ENCODE assay signal across 9 mouse cellular contexts in genomic region chr8:48842035-48842434, GRCm38 (mm10). TPM values are rescaled to one million over a fixed set of nuclear protein-coding genes. Genes with fewer than 3 reads are reported as not detected.
A peak's percentile ranks its signal among the peaks of the same experiment; 100 is the strongest.
DNase-seq lines count a peak whose midpoint lies in the region; ATAC-seq and TF ChIP-seq lines count a peak whose summit lies in the region.
"Had no signal": no experiment of that assay in that cellular context is flagged by ENCODE, and none has a peak within 500 bp of the region (broad histone marks: within the 10 kb centered on the region; RNA-seq: fewer than 3 reads in every experiment).

No protein-coding gene starts in this region.

- peak overlapping the region; percentile 81; the same call in 1 of the 2 replicates for H3K9ac ChIP-seq in kidney, embryonic 14.5 days (ENCODE audit: low read depth, low read length)
- peak overlapping the region; percentile 72; the same call in 1 of the 2 replicates for H3K9ac ChIP-seq in intestine, postnatal 0 days (ENCODE audit: low read depth, low read length)

- peaks cover 50% of the 10 kb centered on the region for H3K79me2 ChIP-seq in myocyte (ENCODE audit: control insufficient read depth, insufficient read depth)

- no peak for DNase-seq in kidney, postnatal 14 days
- no peak for DNase-seq in left cerebral cortex, adult 18-20 months (ENCODE audit: low spot score in 2 of 2)
- DNase-seq in urinary bladder, adult 18-20 months (ENCODE audit: low spot score in 2 of 2): no peak
- no peak for DNase-seq in adipocyte (ENCODE audit: low spot score)
- DNase-seq: thymus, postnatal 36 days had no signal

- TF ChIP-seq POLR2A in embryonic fibroblast, embryonic 13.5 days (IDR thresholded peaks at IDR 0.05; ENCODE audit: low read depth, low read length): no peak
- TF ChIP-seq POLR2A in myocyte (IDR thresholded peaks at IDR 0.05; ENCODE audit: insufficient read length, low read depth): no peak

- peak overlapping the region; percentile 89 for H3K4me2 ChIP-seq in kidney, embryonic 14.5 days (replicated peaks; ENCODE audit: low read depth, low read length)
- peak overlapping the region; percentile 92 for H3K4me2 ChIP-seq in intestine, postnatal 0 days (replicated peaks; ENCODE audit: low read depth)
- peak overlapping the region; percentile 84 for H3K4me2 ChIP-seq in myocyte (ENCODE audit: low read depth)

- peak overlapping the region; percentile 79 for H3K4me3 ChIP-seq in kidney, embryonic 14.5 days (ENCODE audit: low read length)
- peak overlapping the region; percentile 94 for H3K4me3 ChIP-seq in embryonic fibroblast, embryonic 13.5 days (ENCODE audit: insufficient read depth, low read length)
- H3K4me3 ChIP-seq in intestine, postnatal 0 days (ENCODE audit: low read depth, low read length): peak overlapping the region; percentile 88
- peak overlapping the region; percentile 78 for H3K4me3 ChIP-seq in myocyte

- ATAC-seq in kidney, embryonic 14.5 days (ENCODE audit: low FRiP score, low TSS enrichment): no peak
- no peak for ATAC-seq in intestine, postnatal 0 days

- no peaks in the 10 kb centered on the region for H3K36me3 ChIP-seq in kidney, embryonic 14.5 days (ENCODE audit: control insufficient read depth, insufficient read depth, low read length)
- H3K36me3 ChIP-seq in intestine, postnatal 0 days (ENCODE audit: control insufficient read depth, insufficient read depth): no peaks in the 10 kb centered on the region
- H3K36me3 ChIP-seq in myocyte (ENCODE audit: control insufficient read depth, insufficient read depth): no peaks in the 10 kb centered on the region

- H3ac ChIP-seq in myocyte (ENCODE audit: control insufficient read depth, insufficient read length): peak overlapping the region; percentile 36

- 3% methylated on average over 4 of the region's 4 CpGs for WGBS in kidney, embryonic 14.5 days
- 11% methylated on average over 4 of the region's 4 CpGs for WGBS in intestine, postnatal 0 days

- no peaks in the 10 kb centered on the region for H3K9me3 ChIP-seq in kidney, embryonic 14.5 days (ENCODE audit: control insufficient read depth, low read length)
- no peaks in the 10 kb centered on the region for H3K9me3 ChIP-seq in intestine, postnatal 0 days (ENCODE audit: control insufficient read depth)

- H3K27me3 ChIP-seq in kidney, embryonic 14.5 days (ENCODE audit: control insufficient read depth, insufficient read depth, low read length): no peaks in the 10 kb centered on the region; the same call in 1 of the 2 replicates
- no peaks in the 10 kb centered on the region for H3K27me3 ChIP-seq in intestine, postnatal 0 days (replicated peaks; ENCODE audit: control insufficient read depth, insufficient read depth, low read length)
- H3K27me3 ChIP-seq in myocyte (ENCODE audit: control insufficient read depth, insufficient read depth, insufficient read length): no peaks in the 10 kb centered on the region

- H3K4me1 ChIP-seq in kidney, embryonic 14.5 days (ENCODE audit: control insufficient read depth, insufficient read depth, low read length): 0 out of 2 replicates have a peak, but pooled peaks cover 2% of the 10 kb centered on the region
- no peaks in the 10 kb centered on the region for H3K4me1 ChIP-seq in embryonic fibroblast, embryonic 13.5 days (ENCODE audit: control insufficient read depth, insufficient read depth, low read length)
- H3K4me1 ChIP-seq in intestine, postnatal 0 days (replicated peaks; ENCODE audit: control insufficient read depth, insufficient read depth, low read length): no peaks in the 10 kb centered on the region

- no peak for TF ChIP-seq CTCF in embryonic fibroblast, embryonic 13.5 days (IDR thresholded peaks at IDR 0.05; ENCODE audit: borderline replicate concordance, insufficient read depth, low read length)
- no peak for TF ChIP-seq CTCF in intestine, postnatal 0 days (IDR thresholded peaks at IDR 0.05; ENCODE audit: low read depth)

- H3K27ac ChIP-seq in kidney, embryonic 14.5 days (ENCODE audit: low read depth, low read length): no peak overlapping the region
- no peak overlapping the region for H3K27ac ChIP-seq in embryonic fibroblast, embryonic 13.5 days (ENCODE audit: insufficient read depth, low read length)
- no peak overlapping the region for H3K27ac ChIP-seq in intestine, postnatal 0 days (ENCODE audit: low read depth, low read length)

TF ChIP-seq in myocyte, 11 proteins besides CTCF, POLR2A, EP300 and RAD21:
- TF ChIP-seq TCF12 (IDR thresholded peaks at IDR 0.05; ENCODE audit: insufficient read depth, poor library complexity, severe bottlenecking): no peak
- no peak for TF ChIP-seq CEBPB (IDR thresholded peaks at IDR 0.05; ENCODE audit: insufficient read depth, poor library complexity, severe bottlenecking)
- no peak for TF ChIP-seq MAX (IDR thresholded peaks at IDR 0.05; ENCODE audit: low read depth)
- no peak for TF ChIP-seq MYOD1 (IDR thresholded peaks at IDR 0.05; ENCODE audit: control insufficient read depth in 1 of 3, insufficient read length in 2 of 3, low read depth in 2 of 3)
TF ChIP-seq in myocyte: peak in this region for 0.

RNA-seq across cellular contexts. Expression of gene Tenm3, which starts 1.7 kb away (rescaled TPM):
- polyA plus RNA-seq in kidney, embryonic 14.5 days (2014; fragmentation: Nextera tagmentation; extraction: Ambion mirVana): 19.9 and 34.4 TPM in 2 replicates
- 42.2 and 106 TPM in 2 replicates for polyA plus RNA-seq in embryonic fibroblast, embryonic 13.5 days (2011; ENCODE audit: insufficient read length, low read depth, missing spikeins)
- 4.6 and 5.3 TPM in 2 replicates for polyA plus RNA-seq in intestine, postnatal 0 days (2015; fragmentation: Nextera tagmentation; extraction: Ambion mirVana)
- 12.8 TPM for polyA plus RNA-seq in myocyte (2012; fragmentation: generic; extraction: Trizol)
- 10 to 100 TPM; 63.4 to 78.5 TPM for total RNA-seq in left cerebral cortex, adult 18-20 months (2021)
